In the genomic region with DNA sequence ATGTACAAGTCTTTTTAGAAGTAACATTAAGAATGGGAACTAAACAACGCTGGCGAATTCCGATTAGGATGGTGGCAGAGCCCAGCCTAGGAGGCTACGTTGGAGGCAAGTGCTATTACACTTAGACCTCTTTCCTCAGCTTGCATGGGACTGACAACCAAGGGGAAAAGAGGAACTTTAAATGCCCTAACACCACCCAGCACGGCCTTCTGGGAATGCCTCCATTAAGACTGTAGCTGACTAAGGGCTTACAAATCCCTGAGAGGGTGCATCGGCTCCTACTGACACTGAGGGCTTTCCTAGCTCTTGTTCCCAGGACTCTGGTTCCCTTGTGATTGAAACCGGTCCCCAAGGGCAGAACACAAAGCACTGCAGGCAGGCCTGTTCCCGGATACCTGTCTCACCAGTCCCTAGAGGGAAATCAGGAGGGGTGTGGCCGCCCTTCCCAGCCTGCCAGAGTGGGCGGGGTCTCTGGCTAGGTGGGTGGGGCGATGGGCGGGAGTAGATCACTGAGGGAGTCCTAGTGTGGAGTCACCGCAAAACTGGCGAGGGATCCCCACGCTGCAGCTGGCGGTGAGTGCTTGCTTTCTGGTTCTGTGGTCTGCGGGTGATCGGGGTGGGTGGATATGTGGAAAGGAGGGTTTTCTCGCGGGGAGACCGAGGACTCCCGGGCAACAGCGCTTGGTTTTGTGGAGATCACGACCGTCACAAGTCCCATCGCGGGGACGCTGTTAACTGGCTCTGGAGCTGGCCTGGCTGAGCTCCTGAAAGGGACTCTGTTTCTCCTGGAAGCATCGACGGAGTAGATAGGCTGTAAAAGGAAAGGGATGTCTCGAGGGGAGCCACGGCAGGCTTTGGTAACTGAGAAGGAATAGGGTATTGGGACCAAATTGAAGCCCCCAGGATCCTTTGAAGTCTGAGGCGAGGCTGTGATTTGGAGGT, we compare ENCODE assay signal across 8 mouse cellular contexts. TPM values are rescaled to one million over a fixed set of nuclear protein-coding genes. Genes with fewer than 3 reads are reported as not detected.
DNase-seq lines count a peak whose midpoint lies in the region; ATAC-seq and TF ChIP-seq lines count a peak whose summit lies in the region.

A gene (plus strand): TSS at position 479 of the 942 bp plus-strand sequence.

- peak within 1 kb of the TSS; percentile 78 for H3K4me2 ChIP-seq in heart, embryonic 16.5 days (ENCODE audit: low read depth, low read length)

- TF ChIP-seq POLR2A in brain, embryonic 14.5 days (IDR thresholded peaks at IDR 0.05; ENCODE audit: borderline replicate concordance, extremely low read depth, insufficient read depth, insufficient read length, poor library complexity, severe bottlenecking) = no peak

- H3K4me3 ChIP-seq in ES-E14 (ENCODE audit: insufficient read depth in 1 of 2, low read depth in 1 of 2, low read length in 2 of 2, poor library complexity in 1 of 2, severe bottlenecking in 1 of 2) = peak within 1 kb of the TSS; percentile 68 to 82
- H3K4me3 ChIP-seq in heart, embryonic 16.5 days (ENCODE audit: low read length) = peak within 1 kb of the TSS; percentile 48

- H3K36me3 ChIP-seq in ES-E14 (ENCODE audit: control insufficient read depth, insufficient read depth, low read length, poor library complexity, severe bottlenecking) = no peaks in the 10 kb centered on the region
- H3K36me3 ChIP-seq in heart, embryonic 16.5 days (ENCODE audit: control insufficient read depth, insufficient read depth) = no peaks in the 10 kb centered on the region

- peaks cover 3 to 12% of the 10 kb centered on the region in 2 experiments; a peak in 2 of 4 replicates for H3K4me1 ChIP-seq in ES-E14 (ENCODE audit: control insufficient read depth in 2 of 2, insufficient read depth in 2 of 2, low read length in 2 of 2, poor library complexity in 1 of 2)
- peaks cover 7% of the 10 kb centered on the region for H3K4me1 ChIP-seq in heart, embryonic 16.5 days (ENCODE audit: control insufficient read depth, insufficient read depth, low read length)

- ATAC-seq in erythroid progenitor cell, adult 5-6 weeks (replicated peaks; ENCODE audit: low FRiP score, poor library complexity, severe bottlenecking) = peak; percentile 71
- peak; percentile 81 for ATAC-seq in heart, embryonic 16.5 days (replicated peaks; ENCODE audit: extremely low read depth, insufficient read depth, low FRiP score)

- H3K27me3 ChIP-seq in heart, embryonic 16.5 days (ENCODE audit: control insufficient read depth, insufficient read depth, low read length) = peaks cover 6% of the 10 kb centered on the region

- in situ Hi-C loops in ES-E14 (cut with MboI; ENCODE audit: low sequenced_read_pairs in 2 of 2, unreplicated experiment in 2 of 2) = no loop called here

- DNase-seq in ES-E14 (ENCODE audit: low read depth, low spot score) = peak; percentile 90
- peak; percentile 69 for DNase-seq in brain, embryonic 14.5 days (ENCODE audit: low read depth)
- DNase-seq in kidney, postnatal 10 days = peak; percentile 91
- peak; percentile 94 for DNase-seq in lung, postnatal 36 days
- peak; percentile 75 for DNase-seq in retina, embryonic 14.5 days (ENCODE audit: low spot score)
- peak; percentile 90 for DNase-seq in urinary bladder, postnatal 14 days (ENCODE audit: low spot score)

- TF ChIP-seq CTCF in brain, embryonic 14.5 days (IDR thresholded peaks at IDR 0.05; ENCODE audit: borderline replicate concordance, extremely low read depth, insufficient read depth, insufficient read length) = no peak

- WGBS in heart, embryonic 16.5 days = 9% methylated on average over 33 of the region's 33 CpGs

- no peaks in the 10 kb centered on the region for H3K9me3 ChIP-seq in ES-E14 (ENCODE audit: control insufficient read depth, insufficient read depth, low read depth, low read length)
- H3K9me3 ChIP-seq in heart, embryonic 16.5 days (replicated peaks; ENCODE audit: control insufficient read depth, low read length) = no peaks in the 10 kb centered on the region

- peak within 1 kb of the TSS; percentile 69 for H3K9ac ChIP-seq in ES-E14 (ENCODE audit: insufficient read depth, low read depth, low read length, poor library complexity, severe bottlenecking)
- peak within 1 kb of the TSS; percentile 60 for H3K9ac ChIP-seq in heart, embryonic 16.5 days (ENCODE audit: low read length)

- no peak within 1 kb of the TSS for H3K27ac ChIP-seq in ES-E14 (ENCODE audit: insufficient read depth, low read depth, low read length, poor library complexity, severe bottlenecking)
- no peak within 1 kb of the TSS; the same call in 1 of the 2 replicates for H3K27ac ChIP-seq in heart, embryonic 16.5 days (ENCODE audit: low read length)

TF ChIP-seq in ES-E14, 5 proteins besides CTCF, POLR2A, EP300 and RAD21:
- no peak for TF ChIP-seq MAFK (IDR thresholded peaks at IDR 0.05; ENCODE audit: insufficient read depth, low read depth, low read length)
- TF ChIP-seq CHD2 (IDR thresholded peaks at IDR 0.05; ENCODE audit: low read depth, low read length) = no peak
- TF ChIP-seq ZNF384 (IDR thresholded peaks at IDR 0.05; ENCODE audit: low read depth, low read length) = no peak
- no peak for TF ChIP-seq ZC3H11A (IDR thresholded peaks at IDR 0.05; ENCODE audit: borderline replicate concordance, low read depth, low read length)
- no peak for TF ChIP-seq HCFC1 (IDR thresholded peaks at IDR 0.05; ENCODE audit: borderline replicate concordance, insufficient read depth, low read length)

RNA-seq across cellular contexts. Expression of the gene that starts here (rescaled TPM):
- total RNA-seq in ES-E14 (2012; rRNA removed) = 0.40 and 0.90 TPM in 2 replicates
- polyA plus RNA-seq in brain, embryonic 14.5 days (2012; rRNA removed) = 0.16 and 0.34 TPM in 2 replicates
- 4.0 TPM in 1 of 2 replicates, not detected in the other for total RNA-seq in erythroid progenitor cell, adult 5-6 weeks (2015; ENCODE audit: low replicate concordance)
- total RNA-seq in erythroid progenitor cell, adult 5-6 weeks (2017; ENCODE audit: low replicate concordance) = 0.26 and 0.53 TPM in 2 replicates
- 0.12 and 0.14 TPM in 2 replicates for polyA plus RNA-seq in heart, embryonic 16.5 days (2015; fragmentation: Nextera tagmentation; extraction: Ambion mirVana)

Comparison
In these comparisons a context has a peak if more than half of its experiments do, and no peak if none do; other contexts are left out.
1. Peak in DNase-seq, H3K4me3 ChIP-seq and H3K9ac ChIP-seq in ES-E14; RNA of the gene not detected or under 1 TPM.
2. Peak in DNase-seq in brain, embryonic 14.5 days; RNA of the gene not detected or under 1 TPM.
3. Peak in ATAC-seq, H3K4me3 ChIP-seq, H3K9ac ChIP-seq and H3K4me2 ChIP-seq in heart, embryonic 16.5 days; RNA of the gene not detected or under 1 TPM.